Mouse (Mus musculus) c-Kit-positive CD71-positive TER-119-negative erythroid progenitor cells, embryonic 14.5 days (primary cell): ENCODE measurements at regions not wholly inside any gene's neighbourhood (a gene's known extent, or its start where the extent isn't known, plus 50 kb on each side); places are given as distances from the start of the nearest gene placed in this dataset.
"Not testable (repeated sequence)": the region's sequence is repeated elsewhere in the genome, so short reads cannot be mapped to it uniquely, and the experiment has no call there.

Experiments
- DNase-seq: peaks from one replicate; pipeline ENCODE4 v3.0.0-alpha.2; 2013; ENCODE audit warnings: low read depth

DNA sequence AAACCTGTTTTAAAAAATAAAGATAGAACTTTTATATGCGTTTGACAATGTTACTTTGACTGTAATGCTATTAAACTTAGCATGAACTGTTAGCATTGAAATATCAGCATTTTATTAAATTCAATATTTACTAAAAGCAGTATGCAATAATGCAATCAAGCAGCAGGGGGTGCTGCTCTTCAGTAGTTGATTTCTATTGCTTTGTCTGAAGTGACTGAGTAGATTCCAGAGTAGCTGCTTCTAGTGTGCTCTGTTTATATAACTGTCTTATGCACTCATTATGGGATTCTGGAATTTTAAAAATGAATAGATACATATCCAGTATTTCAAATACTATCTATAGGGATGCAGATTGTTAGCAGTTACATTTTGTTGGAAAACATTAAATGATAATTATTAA lies 146.2 kb downstream of the Gm28710 start:
- peak; percentile 4 for DNase-seq

DNA sequence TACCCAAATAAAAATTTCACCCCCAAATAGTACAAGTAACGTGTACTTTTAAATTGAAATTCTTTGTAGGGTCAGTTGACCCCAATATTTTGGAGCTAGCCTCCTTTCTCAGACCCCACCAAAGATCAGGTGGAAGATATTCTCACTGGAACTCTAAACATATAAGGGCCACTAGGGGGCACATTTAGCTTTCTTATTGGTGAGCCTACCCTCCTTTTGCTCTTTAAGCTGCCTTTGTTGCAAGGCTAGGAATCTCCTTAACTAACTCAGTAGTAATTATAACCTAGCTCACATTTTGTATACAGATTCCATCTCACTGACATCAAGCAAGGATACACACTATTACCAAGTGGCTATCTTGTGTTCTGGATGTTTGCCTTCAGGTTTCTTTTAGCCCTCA lies 155.8 kb downstream of the Gm28710 start:
- DNase-seq, result no peak

DNA sequence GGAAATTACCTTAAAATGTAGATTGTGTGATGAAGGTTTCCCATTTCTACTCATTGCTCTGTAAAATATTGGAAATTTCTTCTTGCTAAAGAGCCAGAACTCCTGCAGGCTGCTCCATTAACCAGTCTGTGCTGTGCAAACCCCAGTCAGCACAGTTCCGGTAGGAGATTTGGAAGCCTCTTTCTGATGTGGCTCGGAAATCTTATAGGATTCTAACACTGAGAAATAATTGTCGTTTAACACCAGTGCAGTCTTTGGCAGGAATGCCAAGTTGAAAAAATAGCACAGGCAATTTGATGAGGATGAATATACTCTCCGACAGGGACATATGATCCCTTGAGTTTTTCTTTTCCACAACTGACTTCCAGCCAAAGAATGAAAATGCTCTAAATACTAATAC lies 176.1 kb downstream of the Gm28710 start:
- DNase-seq, result no peak

DNA sequence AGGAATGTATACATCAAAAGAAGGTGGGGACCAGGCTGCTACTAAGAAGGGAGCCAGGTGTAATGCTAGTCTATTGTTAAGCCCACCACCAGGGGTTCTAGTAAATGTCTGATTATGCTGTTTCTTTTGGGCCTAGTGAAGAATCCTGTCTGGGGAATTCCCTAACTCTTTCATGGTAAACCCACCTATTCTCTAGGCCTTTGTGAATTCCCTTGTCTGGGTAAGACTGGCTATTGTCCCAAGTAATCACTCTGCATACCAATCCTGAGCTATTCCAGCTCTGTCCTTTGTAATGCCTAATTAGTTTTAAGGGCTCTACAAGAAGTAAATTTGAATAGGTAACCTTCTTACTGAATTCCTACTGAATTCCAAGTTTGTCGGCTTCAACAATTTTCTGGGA lies 177.2 kb downstream of the Gm28710 start:
- not testable (repeated sequence) for DNase-seq

DNA sequence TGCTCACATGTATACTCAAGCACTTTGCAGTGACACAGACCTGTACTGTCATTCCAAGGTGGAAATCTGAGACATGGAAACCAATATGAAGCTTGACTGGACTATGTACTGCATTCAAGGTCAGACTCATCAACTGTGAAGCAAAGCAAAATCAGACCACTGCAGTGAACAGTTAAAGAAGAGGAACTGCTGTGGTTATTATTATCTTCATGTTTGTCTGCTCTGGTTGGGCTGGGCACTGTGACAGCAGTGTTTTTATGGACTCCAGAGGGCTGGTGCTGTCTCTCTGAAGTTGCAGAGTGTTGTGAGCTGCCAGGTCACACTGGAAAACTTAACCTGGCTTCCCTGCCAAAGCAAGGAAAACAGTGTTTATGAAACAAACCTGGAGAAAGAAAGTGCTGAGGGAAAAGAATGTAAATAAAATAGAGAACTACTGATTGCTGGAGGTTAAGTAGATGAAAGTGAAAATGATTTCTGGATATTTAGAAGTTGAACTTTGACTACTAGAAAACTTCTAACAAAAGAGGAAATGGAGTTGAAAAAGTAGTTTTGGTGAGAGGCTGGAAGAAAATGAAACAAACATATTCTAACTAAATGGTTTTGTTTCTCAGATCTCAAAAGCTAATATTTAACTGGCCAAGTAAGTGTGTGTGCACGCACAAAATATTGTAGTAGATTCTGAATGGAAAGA lies 181.7 kb downstream of the Gm28710 start:
- no peak for DNase-seq

DNA sequence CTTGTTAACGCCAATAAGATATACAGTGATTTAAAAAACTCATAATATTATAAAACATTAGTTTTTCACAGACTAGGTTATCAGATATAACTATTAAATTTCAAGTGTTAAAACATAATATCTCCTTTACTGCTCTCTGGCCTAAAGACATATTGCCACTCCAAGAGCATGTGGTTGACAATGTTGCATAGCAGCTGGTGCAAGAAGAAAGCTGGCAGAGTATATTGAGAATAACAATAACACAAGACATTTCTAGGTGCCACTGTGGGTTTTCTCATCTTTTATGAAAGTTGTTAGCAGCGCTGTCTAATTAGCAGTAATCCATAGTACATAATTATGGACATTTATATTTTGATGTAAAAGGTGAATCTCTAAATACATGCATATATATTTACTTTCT lies 184.4 kb downstream of the Gm28710 start:
- DNase-seq, result no peak

DNA sequence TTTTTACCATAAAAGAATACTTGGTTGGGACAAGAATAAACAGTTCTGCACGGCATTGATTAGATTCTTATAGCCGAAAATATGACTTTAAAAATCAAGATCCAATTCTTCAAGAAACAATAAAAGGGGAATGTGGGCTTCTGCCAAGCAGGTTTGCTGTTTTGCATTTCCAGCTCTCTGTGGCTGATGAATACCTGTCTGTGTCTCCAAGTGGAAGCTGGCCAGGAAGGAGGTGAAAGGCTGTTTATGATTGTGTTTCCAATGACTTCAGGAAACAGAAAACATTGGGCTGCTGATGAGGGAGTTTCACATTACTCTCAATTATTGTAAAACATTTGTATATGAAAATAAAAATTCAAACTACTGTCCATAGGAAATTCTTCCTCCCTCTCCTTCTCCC lies 193.3 kb downstream of the Gm28710 start:
- DNase-seq, result no peak

DNA sequence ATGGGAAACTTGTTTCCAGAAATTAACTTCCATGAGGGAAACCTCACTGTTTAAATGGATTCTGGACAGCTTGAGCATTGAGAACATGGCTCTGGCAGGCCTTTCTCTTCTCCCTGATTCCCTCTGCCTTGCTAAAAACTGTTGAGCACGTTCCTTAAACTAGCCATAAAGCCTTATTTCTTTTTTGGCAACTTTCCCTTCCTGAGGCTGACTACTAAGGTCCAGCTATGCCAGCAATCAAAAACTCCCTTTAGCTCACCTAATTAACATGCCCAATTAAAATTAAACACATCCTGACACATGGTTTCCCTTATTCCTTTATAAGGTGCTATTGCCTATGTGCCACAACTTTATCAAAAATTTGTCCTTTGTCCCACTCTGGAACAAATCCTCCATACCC lies 199.9 kb downstream of the Gm28710 start:
- DNase-seq, result no peak

DNA sequence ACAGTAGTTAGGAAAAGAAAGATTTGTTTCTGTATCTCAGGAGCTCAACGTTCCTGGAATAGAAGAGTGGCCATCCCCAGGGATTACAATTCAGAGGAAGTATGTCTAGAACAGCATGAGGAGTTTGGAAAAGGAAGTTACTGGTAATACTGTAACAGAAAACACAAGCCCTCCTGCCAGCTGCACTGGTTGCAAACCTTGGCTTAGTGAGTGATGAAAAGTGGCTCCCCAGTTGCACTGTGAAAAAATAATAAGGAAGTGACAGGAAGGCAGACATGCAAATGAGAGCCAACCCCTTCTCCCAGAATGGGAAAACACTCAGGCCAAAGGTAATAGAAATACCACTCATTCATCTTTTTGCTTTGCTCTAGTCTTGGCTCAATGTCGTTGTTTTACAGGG lies 207.6 kb downstream of the Gm28710 start:
- DNase-seq, result no peak

DNA sequence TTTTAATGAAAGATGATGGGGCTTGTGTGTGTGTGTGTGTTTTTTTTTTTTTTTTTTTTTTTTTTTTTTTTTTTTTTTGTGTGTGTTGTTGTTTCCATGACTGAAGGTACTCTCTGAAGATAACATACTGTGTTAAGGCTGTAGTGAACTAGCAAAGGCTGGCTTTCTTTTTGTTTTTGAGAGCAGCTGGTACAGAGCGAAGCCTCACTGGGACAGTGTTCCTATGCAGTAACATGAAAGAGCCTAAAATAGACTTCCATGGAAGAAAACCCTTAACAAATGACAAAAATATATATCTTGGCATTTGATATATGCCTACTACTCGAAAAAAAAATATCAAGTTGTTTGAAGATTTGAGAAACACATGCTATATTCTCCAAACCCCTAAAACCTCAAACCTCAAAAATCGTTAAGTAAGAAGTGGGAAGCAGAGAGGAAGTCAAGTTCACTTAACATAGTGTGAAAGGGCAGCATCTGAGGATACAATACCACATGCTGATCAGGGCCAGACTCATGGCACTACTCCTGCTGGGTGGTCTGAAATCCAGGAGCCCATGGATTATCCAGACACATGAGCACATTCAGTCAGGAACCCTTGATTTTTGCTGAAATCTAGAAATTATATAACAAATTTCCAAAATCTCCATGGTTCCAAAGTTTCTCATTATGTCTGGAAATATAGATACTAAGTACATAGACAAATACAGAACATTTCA lies 215.4 kb downstream of the Gm28710 start:
- DNase-seq, result no peak

DNA sequence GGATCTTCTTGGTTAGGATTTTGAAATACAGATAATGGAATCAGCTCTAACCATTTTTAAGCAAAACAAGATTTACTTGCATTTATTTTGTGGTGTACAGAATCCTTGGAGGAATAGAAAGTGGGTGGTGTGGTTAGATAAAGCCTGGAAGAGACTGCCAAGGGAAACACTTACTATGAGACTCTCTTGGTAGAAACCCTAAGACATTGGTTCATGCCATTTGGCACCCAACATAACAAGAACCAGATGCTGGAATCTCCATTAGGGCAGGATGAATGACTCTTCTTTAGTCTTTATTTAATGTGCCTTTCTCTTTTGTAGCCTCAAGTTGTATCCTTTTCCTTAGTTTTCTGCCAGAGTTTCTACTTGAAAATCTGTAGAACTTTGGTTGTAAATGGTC lies 230.0 kb downstream of the Gm28710 start:
- DNase-seq, result no peak

DNA sequence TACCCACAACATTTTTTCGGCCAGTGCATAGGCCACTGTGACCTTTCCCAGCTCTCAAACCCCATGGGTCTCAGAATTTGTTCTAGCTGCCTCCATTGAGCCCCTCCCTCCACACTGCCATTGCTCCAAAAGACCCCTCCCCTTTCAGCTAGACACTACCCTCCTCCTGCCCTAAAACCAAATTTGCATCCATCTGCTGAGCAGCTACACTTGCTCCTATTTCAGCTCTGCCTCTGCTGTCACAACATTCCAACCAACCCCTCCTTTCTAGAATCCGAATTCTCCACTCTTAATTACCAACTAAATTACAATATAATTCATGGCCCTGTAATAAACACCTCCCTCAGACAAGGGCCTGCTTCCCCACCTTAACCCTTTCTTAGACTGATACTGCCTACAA lies 262.3 kb downstream of the Gm28710 start:
- DNase-seq, result no peak

DNA sequence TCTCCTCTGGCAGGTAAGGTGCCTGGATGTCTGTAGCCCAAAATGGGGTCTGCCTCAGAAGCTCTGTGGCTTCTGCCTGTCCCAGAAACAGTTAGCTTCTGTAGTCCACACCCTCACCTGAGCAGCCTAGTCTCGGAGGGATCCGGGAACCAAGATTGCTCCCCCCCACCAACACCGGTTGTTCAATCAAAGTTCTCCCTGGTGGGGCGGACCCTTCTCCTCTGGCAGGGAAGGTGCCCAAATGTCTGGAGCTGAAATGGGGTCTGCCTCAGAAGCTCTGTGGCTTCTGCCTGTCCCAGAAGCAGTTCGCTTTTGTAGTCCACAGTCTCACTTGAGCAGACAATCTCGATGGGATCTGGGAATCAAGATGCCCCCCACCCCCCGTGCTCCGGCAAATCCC lies 273.0 kb downstream of the Gm28710 start:
- no peak for DNase-seq

DNA sequence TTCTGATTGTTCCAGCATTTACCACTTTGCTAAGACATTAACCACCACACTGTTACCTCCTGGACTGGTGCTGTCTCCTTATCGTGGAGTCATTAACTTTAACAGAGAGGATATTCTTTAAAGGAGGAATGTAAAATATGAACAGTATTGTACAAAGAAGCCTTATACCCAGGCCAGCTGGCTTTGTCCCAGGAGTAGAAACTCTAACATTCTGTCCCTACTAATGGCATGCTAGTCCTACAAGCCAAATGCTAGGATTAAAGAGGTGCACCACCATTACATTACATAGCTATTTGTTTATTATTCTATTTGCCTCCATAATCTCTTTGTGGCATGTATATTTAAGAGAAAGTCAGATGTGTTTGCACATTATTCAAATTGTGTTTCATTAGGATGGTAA lies 288.8 kb downstream of the Gm28710 start:
- no peak for DNase-seq

DNA sequence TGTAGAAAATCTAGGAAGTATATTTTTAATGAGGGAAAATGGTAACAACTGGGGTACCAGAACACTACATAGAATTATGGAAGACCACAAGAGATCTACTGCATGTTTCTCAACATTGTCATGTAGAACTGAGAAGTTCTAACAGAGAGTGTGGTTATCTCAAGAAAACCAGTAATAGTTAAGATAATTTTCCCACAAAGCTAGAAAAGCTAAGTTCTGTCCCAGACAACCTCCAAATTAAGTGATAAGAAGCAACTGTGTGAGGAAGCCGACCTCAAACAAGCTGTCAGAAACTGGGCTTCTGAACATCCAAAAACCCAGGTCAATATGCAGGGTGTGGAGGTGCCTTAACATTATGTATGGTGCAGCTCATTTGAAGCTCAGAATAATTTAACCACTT lies 261.4 kb upstream of the Speer4f2 start:
- DNase-seq, result no peak

DNA sequence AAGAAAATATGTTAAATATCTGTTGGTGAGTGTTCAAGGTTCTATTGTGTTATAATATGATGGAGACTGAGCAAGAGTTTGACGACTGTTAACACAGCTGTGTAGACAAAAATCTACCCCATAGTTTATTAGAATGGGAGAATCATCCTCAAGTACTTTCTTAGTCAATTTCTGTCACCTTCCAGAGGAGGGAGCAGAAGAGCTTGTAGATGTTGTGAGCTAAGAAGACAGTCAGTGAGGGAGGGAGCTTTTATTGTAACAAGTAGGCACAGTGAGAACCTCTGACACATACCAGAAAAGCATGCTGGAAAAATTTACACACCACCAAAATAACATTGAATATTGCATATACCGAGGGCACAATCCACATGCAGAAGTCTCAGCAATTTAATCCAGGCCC lies 261.0 kb upstream of the Speer4f2 start:
- DNase-seq, result no peak

DNA sequence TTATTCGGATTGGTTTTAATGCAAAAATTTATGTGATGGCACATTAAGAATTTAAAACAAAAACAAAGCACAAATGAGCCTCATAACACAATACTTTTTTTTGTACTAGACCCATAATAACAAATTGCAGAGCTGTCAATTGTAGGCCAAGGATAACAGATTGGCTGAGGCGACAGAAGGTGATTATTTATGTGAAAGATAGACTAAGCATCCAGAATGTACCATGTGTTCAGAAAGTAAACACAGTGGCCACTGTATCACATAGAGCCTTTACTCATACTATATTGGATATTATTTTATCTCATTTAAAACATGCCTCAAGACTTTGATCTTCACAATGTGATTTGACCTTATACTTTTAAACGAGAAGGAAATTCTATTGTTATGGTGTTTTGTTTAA lies 257.9 kb upstream of the Speer4f2 start:
- no peak for DNase-seq

DNA sequence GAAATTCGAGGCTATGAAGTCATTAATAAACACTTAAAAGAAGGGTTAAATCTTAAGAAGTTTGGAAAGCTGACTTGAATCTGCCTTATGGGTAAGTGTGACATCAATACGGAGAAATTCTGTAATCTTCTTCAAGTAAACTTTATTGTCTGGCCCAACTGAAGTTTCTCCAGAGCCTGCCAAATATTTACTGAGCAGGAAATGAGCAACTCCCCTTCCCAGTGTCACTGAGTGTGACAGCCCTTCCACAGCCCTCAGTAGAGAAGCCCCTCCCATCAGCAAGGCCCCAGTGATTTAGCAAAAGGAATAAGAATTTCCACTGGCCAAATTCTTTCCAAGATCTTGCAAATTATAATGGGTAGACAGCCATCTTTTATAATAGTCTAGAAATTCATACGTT lies 256.9 kb upstream of the Speer4f2 start:
- DNase-seq, result no peak

DNA sequence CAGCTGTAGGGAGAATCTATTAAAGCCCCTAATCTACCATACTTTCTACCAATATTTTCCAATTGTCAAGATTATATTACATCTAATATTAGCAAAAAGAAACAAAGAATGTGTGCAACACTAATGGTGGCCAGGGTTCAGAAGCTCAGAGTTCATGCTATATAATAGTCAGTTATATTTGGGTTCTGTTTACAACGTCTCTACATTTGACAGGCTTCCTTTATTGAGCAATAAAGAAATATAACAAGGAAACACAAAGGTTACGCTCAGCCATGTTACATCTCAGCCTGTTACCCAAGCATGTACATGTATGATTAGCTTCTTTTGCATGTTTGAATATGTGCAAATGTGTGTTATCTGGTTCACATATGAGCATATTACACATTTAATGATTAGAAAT lies 247.7 kb upstream of the Speer4f2 start:
- no peak for DNase-seq

DNA sequence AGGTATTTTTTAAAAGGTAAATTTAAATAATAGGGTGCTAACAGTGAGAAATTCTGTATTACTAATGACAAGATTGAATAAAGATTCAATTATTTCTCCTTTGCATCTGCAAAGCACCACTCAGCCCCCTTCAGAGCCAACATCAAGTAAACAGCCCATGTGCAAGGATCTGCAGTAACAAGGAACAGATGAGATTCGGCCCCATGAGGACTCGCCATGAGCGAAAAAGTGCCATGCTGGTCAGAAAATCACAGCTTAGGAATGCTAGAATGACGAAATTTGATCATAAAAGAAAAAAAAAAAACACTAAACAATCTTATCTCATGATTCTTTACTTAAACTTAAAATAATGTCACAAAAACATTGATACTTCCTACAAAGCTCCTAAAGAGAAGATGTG lies 245.5 kb upstream of the Speer4f2 start:
- DNase-seq, result no peak

DNA sequence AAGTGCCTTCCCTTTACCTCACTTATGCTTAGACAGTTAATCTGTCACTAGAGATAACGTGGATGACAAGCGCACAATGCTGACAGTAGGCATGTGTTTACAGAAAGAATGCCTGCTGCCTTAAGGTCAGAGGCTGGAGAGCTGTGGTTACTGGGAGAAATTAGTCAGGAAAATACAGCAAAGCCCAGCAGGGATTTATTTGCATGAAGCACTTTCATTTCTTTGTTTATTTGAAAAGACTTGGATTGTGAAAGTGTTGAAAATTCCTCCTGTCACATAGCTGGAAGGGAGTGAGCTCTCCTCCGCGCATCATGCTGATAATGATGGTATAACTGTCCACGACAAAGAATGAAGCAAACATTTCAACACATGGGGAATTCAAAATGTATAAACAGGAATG lies 237.5 kb upstream of the Speer4f2 start:
- DNase-seq, result no peak

DNA sequence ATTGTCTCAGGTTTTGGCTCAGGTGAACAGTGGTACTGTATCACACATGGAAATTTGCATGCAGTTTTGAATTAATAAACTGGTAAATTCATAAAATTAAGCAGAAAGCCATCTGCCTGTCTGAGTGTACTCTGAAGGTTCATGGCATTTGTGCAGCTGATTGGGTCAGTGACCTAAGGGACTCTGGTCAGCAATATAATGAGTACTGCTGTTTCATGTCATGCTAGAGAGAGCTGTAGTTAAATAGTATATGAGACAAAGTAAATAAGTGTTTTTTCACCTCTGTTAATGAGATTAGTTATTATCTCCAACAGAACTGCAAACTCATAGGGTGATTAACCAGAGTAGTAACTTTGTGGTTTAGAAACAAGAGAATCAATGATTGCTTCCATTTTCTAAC lies 231.4 kb upstream of the Speer4f2 start:
- DNase-seq, result no peak

DNA sequence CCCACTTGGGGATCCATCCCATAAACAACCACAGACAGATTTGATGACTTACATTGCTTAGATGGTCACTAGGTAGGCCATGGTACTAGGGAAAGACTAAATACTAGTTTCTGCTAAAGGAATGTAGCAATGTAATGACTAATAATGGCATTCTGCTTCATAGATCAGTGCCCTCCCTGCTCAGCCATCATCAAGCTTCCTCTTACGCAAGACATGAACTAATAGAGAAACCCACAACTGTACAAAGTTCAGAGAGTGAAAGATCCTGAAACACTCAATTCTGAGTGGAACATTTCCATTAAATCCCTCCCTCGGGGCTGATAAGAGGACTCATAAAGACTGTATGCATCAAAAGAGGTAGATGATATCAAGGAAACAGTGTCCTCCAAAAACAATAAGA lies 198.4 kb upstream of the Speer4f2 start:
- no peak for DNase-seq

DNA sequence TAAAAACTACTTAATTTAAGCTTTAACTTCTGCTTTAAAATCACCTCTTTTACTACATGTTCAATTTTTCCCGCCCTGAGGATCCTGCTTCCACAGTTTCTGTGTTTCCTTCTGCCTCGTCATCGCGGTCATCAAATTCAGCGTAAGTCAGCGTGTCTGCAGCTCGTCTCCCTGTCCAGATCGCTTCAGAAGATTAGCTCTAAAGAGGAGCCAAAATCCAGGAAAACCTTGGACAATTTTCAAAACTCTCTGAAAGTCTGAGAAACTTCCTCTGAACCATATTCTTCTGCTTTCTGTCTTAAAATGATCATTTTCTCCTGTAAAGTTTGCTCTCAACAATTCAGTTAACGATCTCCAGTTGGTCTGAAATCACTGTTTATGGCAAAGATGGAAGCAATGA lies 196.2 kb upstream of the Speer4f2 start:
- DNase-seq, result no peak
